Mouse (Mus musculus): ENCODE measurements at regions not wholly inside any gene's neighbourhood (a gene's known extent, or its start where the extent isn't known, plus 50 kb on each side); places are given as distances from the start of the nearest gene placed in this dataset.
A peak's percentile ranks its signal among the peaks of the same experiment; 100 is the strongest.

- intact Hi-C loops (cut with DNase I): loop anchor here (2.0 to 10.0 kb wide), 5 partner anchors 102 to 548 kb away; partner anchors contain the start of gene Plk2
- no peak for DNase-seq
Observed at GRCm38 (mm10) chr13:110866713-110867112, 388.1 kb upstream of the Actbl2 start.

GRCm38 (mm10) chr13:110871125-110871775 lies 383.6 kb upstream of the Actbl2 start:
- intact Hi-C loops (cut with DNase I): no loop called here

GRCm38 (mm10) chr13:110871776-110872135 lies 383.1 kb upstream of the Actbl2 start:
- no peak for DNase-seq
- intact Hi-C loops (cut with DNase I): no loop called here

More at GRCm38 (mm10) chr13:110871125-110871775, 383.6 kb upstream of the Actbl2 start:
- DNase-seq: no peak

GRCm38 (mm10) chr13:110881573-110881972 lies 373.2 kb upstream of the Actbl2 start:
- no peak for DNase-seq
- intact Hi-C loops (cut with DNase I): no loop called here

- intact Hi-C loops (cut with DNase I): no loop called here
- DNase-seq: no peak
Observed at GRCm38 (mm10) chr13:110882173-110882572, 372.6 kb upstream of the Actbl2 start.

- intact Hi-C loops (cut with DNase I): no loop called here
- peak in 1 of 2 experiments; percentile 25 for DNase-seq
Observed at GRCm38 (mm10) chr13:110882661-110883172, 372.1 kb upstream of the Actbl2 start.

GRCm38 (mm10) chr13:110893909-110894308 lies 360.9 kb upstream of the Actbl2 start:
- intact Hi-C loops (cut with DNase I): loop anchor here (5.0 to 10.0 kb wide), 2 partner anchors 147 to 499 kb away; partner anchors contain the start of gene Plk2
- DNase-seq: peak; percentile 39 to 42

GRCm38 (mm10) chr13:110895349-110895748 lies 359.5 kb upstream of the Actbl2 start:
- intact Hi-C loops (cut with DNase I): loop anchor here (10.0 kb wide), 1 partner anchor 501 kb away; the partner anchor contains the start of gene Plk2

GRCm38 (mm10) chr13:110895900-110896299 lies 358.9 kb upstream of the Actbl2 start:
- intact Hi-C loops (cut with DNase I): loop anchor here (10.0 kb wide), 1 partner anchor 501 kb away; the partner anchor contains the start of gene Plk2
- DNase-seq: no peak

More at GRCm38 (mm10) chr13:110895349-110895748, 359.5 kb upstream of the Actbl2 start:
- DNase-seq: no peak

GRCm38 (mm10) chr13:110897621-110898020 lies 357.2 kb upstream of the Actbl2 start:
- intact Hi-C loops (cut with DNase I): loop anchor here (10.0 kb wide), 1 partner anchor 503 kb away; the partner anchor contains the start of gene Plk2
- DNase-seq: no peak

- DNase-seq: peak; percentile 92 to 94
- intact Hi-C loops (cut with DNase I): loop anchor here (2.0 kb wide), 1 partner anchor 64 kb away; no protein-coding TSS in a partner anchor
Observed at GRCm38 (mm10) chr13:110902994-110903644, 351.7 kb upstream of the Actbl2 start.

- intact Hi-C loops (cut with DNase I): no loop called here
Observed at GRCm38 (mm10) chr13:110907319-110907955, 347.4 kb upstream of the Actbl2 start.

GRCm38 (mm10) chr13:110911866-110912265 lies 342.9 kb upstream of the Actbl2 start:
- no peak for DNase-seq
- intact Hi-C loops (cut with DNase I): no loop called here

More at GRCm38 (mm10) chr13:110907319-110907955, 347.4 kb upstream of the Actbl2 start:
- DNase-seq: peak; percentile 43 to 58

- DNase-seq: no peak
Observed at GRCm38 (mm10) chr13:110913177-110913576, 341.6 kb upstream of the Actbl2 start.

GRCm38 (mm10) chr13:110913687-110914086 lies 341.1 kb upstream of the Actbl2 start:
- no peak for DNase-seq
- intact Hi-C loops (cut with DNase I): no loop called here

More at GRCm38 (mm10) chr13:110913177-110913576, 341.6 kb upstream of the Actbl2 start:
- intact Hi-C loops (cut with DNase I): no loop called here

- intact Hi-C loops (cut with DNase I): no loop called here
- no peak for DNase-seq
Observed at GRCm38 (mm10) chr13:110915161-110915560, 339.7 kb upstream of the Actbl2 start.

GRCm38 (mm10) chr13:110923936-110924335 lies 330.9 kb upstream of the Actbl2 start:
- no peak for DNase-seq
- intact Hi-C loops (cut with DNase I): no loop called here

GRCm38 (mm10) chr13:110924897-110925296 lies 329.9 kb upstream of the Actbl2 start:
- intact Hi-C loops (cut with DNase I): no loop called here
- no peak for DNase-seq

GRCm38 (mm10) chr13:110928143-110928542 lies 326.7 kb upstream of the Actbl2 start:
- no peak for DNase-seq
- intact Hi-C loops (cut with DNase I): no loop called here

- DNase-seq: no peak
- intact Hi-C loops (cut with DNase I): no loop called here
Observed at GRCm38 (mm10) chr13:110928894-110929293, 325.9 kb upstream of the Actbl2 start.

- intact Hi-C loops (cut with DNase I): no loop called here
- peak in 1 of 2 experiments; percentile 24 for DNase-seq
Observed at GRCm38 (mm10) chr13:110929579-110929978, 325.2 kb upstream of the Actbl2 start.

Data from heart, postnatal 14 days (tissue).